Mouse (Mus musculus): ENCODE measurements at regions not wholly inside any gene's neighbourhood (a gene's known extent, or its start where the extent isn't known, plus 50 kb on each side); places are given as distances from the start of the nearest gene placed in this dataset.
"Not testable (repeated sequence)": the region's sequence is repeated elsewhere in the genome, so short reads cannot be mapped to it uniquely, and the experiment has no call there.

- Histone ChIP-seq H3K4me3 (ENCODE audit: insufficient read depth in 1 of 2, low read depth in 2 of 2, low read length in 2 of 2) (no peak overlapping the region), H3K4me2 (ENCODE audit: low read depth) (no peak overlapping the region), H3K9me3 (ENCODE audit: control insufficient read depth, low read length) (no peaks in the 10 kb centered on the region), H3K27me3 (ENCODE audit: control insufficient read depth, insufficient read depth, low read length) (no peaks in the 10 kb centered on the region), H3K9ac (replicated peaks) (no peak overlapping the region), H3K27ac (no peak overlapping the region), H3K36me3 (replicated peaks; ENCODE audit: control insufficient read depth, insufficient read depth, low read depth) (no peaks in the 10 kb centered on the region), H3K4me1 (replicated peaks; ENCODE audit: control insufficient read depth in 2 of 2, insufficient read depth in 2 of 2, low read length in 1 of 2) (no peaks in the 10 kb centered on the region)
- TF ChIP-seq CTCF (IDR thresholded peaks at IDR 0.05; ENCODE audit: low read depth) (no peak), EP300 (IDR thresholded peaks at IDR 0.05; ENCODE audit: low read depth) (no peak)
- ATAC-seq (ENCODE audit: insufficient read depth) (no peak), DNase-seq (ENCODE audit: low read depth in 3 of 3, low spot score in 3 of 3) (no peak)
- WGBS (ENCODE audit: insufficient replicate concordance), result 66% methylated on average over 5 of the region's 5 CpGs
Measured at GRCm38 (mm10) chr10:118616031-118616615, 175.3 kb downstream of the Ifng start.

GRCm38 (mm10) chr10:118617291-118618044 lies 176.6 kb downstream of the Ifng start:
- DNase-seq (ENCODE audit: low read depth in 3 of 3, low spot score in 3 of 3), result no peak
- WGBS (ENCODE audit: insufficient replicate concordance), result 68% methylated on average over 6 of the region's 6 CpGs
- Histone ChIP-seq H3K9me3 (ENCODE audit: control insufficient read depth, low read length) (no peaks in the 10 kb centered on the region), H3K27me3 (ENCODE audit: control insufficient read depth, insufficient read depth, low read length) (no peaks in the 10 kb centered on the region), H3K4me2 (ENCODE audit: low read depth) (no peak overlapping the region), H3K4me1 (replicated peaks; ENCODE audit: control insufficient read depth in 2 of 2, insufficient read depth in 2 of 2, low read length in 1 of 2) (no peaks in the 10 kb centered on the region), H3K9ac (replicated peaks) (no peak overlapping the region), H3K36me3 (replicated peaks; ENCODE audit: control insufficient read depth, insufficient read depth, low read depth) (no peaks in the 10 kb centered on the region), H3K4me3 (ENCODE audit: insufficient read depth in 1 of 2, low read depth in 2 of 2, low read length in 2 of 2) (no peak overlapping the region), H3K27ac (no peak overlapping the region)
- ATAC-seq (ENCODE audit: insufficient read depth), result no peak
- TF ChIP-seq EP300 (IDR thresholded peaks at IDR 0.05; ENCODE audit: low read depth) (no peak), CTCF (IDR thresholded peaks at IDR 0.05; ENCODE audit: low read depth) (no peak)

DNA sequence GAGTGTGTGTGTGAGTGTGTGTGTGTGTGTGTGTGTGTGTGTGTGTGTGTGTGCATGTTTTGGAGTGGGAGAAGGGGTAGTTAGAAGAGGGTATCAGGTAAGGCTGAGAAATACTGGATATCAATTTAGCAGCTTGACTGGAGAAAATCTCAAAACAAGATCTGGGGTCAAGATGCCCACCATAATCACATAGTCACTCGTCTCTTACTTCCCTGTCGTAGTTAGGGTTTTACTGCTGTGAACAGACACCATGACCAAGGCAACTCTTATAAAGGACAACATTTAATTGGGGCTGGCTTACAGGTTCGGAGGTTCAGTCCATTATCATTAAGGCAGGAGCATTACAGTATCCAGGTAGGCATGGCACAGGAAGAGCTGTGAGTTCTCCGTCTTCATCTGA lies 177.4 kb downstream of the Ifng start:
- WGBS (ENCODE audit: insufficient replicate concordance), result 79% methylated on average over 4 of the region's 4 CpGs
- not testable (repeated sequence) for H3K4me3 ChIP-seq (ENCODE audit: insufficient read depth in 1 of 2, low read depth in 2 of 2, low read length in 2 of 2); H3K4me1 ChIP-seq (replicated peaks; ENCODE audit: control insufficient read depth in 2 of 2, insufficient read depth in 2 of 2, low read length in 1 of 2); H3K9me3 ChIP-seq (ENCODE audit: control insufficient read depth, low read length); DNase-seq (ENCODE audit: low read depth in 3 of 3, low spot score in 3 of 3); H3K27me3 ChIP-seq (ENCODE audit: control insufficient read depth, insufficient read depth, low read length); ATAC-seq (ENCODE audit: insufficient read depth); H3K27ac ChIP-seq; H3K9ac ChIP-seq (replicated peaks); H3K36me3 ChIP-seq (replicated peaks; ENCODE audit: control insufficient read depth, insufficient read depth, low read depth); H3K4me2 ChIP-seq (ENCODE audit: low read depth)

DNA sequence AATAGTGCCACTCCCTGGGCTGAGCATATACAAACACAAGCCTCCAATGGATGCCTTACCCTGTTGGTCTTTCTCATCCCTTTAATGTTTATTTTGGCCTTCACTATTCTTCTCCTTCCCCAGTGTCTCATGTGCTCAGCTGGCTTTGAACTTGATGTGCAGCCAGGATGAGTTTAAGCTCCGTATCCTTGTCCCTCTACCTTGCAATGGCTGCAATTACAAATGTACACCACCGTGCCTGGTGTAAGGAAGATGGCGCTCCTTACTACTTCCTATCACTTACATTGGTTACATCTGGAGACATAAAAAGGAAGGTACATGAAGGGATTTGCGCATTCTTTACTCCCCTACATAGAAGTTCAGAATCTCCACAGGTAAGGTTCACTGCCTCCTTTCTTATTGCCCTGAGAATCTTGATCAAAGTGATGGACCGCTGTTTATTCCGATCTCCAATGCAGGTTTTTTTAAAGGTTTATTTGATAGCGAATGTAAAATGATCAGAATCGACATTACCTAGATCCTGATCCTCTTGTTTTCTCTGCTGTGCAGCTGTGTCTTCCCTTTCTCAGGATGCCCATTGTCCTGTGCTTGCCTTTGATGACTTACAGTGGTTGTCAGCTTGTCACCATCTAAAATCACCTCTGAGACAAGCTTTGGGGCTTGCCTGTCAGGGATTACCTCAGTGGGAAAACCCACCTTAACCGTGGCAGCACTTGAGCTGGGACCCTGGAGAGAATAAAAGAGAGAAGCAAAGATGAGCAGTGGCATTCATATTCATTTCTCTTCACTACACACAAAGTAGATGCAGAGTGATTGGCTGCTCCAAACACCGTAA lies 178.1 kb downstream of the Ifng start:
- no peak for TF ChIP-seq CTCF (IDR thresholded peaks at IDR 0.05; ENCODE audit: low read depth)
- TF ChIP-seq EP300 (IDR thresholded peaks at IDR 0.05; ENCODE audit: low read depth), result no peak
- Histone ChIP-seq H3K27me3 (ENCODE audit: control insufficient read depth, insufficient read depth, low read length) (no peaks in the 10 kb centered on the region), H3K27ac (no peak overlapping the region), H3K4me2 (ENCODE audit: low read depth) (no peak overlapping the region), H3K4me3 (ENCODE audit: insufficient read depth in 1 of 2, low read depth in 2 of 2, low read length in 2 of 2) (no peak overlapping the region), H3K9me3 (ENCODE audit: control insufficient read depth, low read length) (no peaks in the 10 kb centered on the region), H3K4me1 (replicated peaks; ENCODE audit: control insufficient read depth in 2 of 2, insufficient read depth in 2 of 2, low read length in 1 of 2) (no peaks in the 10 kb centered on the region), H3K36me3 (replicated peaks; ENCODE audit: control insufficient read depth, insufficient read depth, low read depth) (no peaks in the 10 kb centered on the region), H3K9ac (replicated peaks) (no peak overlapping the region)
- 73% methylated on average over 10 of the region's 10 CpGs for WGBS (ENCODE audit: insufficient replicate concordance)
- ATAC-seq (ENCODE audit: insufficient read depth), result no peak
- DNase-seq (ENCODE audit: low read depth in 3 of 3, low spot score in 3 of 3), result no peak

GRCm38 (mm10) chr10:118619601-118620000 lies 178.8 kb downstream of the Ifng start:
- ATAC-seq (ENCODE audit: insufficient read depth) (no peak), DNase-seq (ENCODE audit: low read depth in 3 of 3, low spot score in 3 of 3) (no peak)
- no peak for TF ChIP-seq EP300 (IDR thresholded peaks at IDR 0.05; ENCODE audit: low read depth)
- TF ChIP-seq CTCF (IDR thresholded peaks at IDR 0.05; ENCODE audit: low read depth), result no peak
- WGBS (ENCODE audit: insufficient replicate concordance), result 81% methylated on average over 1 of the region's 1 CpGs
- Histone ChIP-seq H3K27me3 (ENCODE audit: control insufficient read depth, insufficient read depth, low read length) (no peaks in the 10 kb centered on the region), H3K9me3 (ENCODE audit: control insufficient read depth, low read length) (no peaks in the 10 kb centered on the region), H3K27ac (no peak overlapping the region), H3K36me3 (replicated peaks; ENCODE audit: control insufficient read depth, insufficient read depth, low read depth) (no peaks in the 10 kb centered on the region), H3K9ac (replicated peaks) (no peak overlapping the region), H3K4me1 (replicated peaks; ENCODE audit: control insufficient read depth in 2 of 2, insufficient read depth in 2 of 2, low read length in 1 of 2) (no peaks in the 10 kb centered on the region), H3K4me3 (ENCODE audit: insufficient read depth in 1 of 2, low read depth in 2 of 2, low read length in 2 of 2) (no peak overlapping the region), H3K4me2 (ENCODE audit: low read depth) (no peak overlapping the region)

Data from liver, embryonic 14.5 days (tissue).